Mouse (Mus musculus) hindbrain, embryonic 14.5 days (tissue): ENCODE measurements around the gene Cdkal1. TPM values are rescaled to one million over a fixed set of nuclear protein-coding genes. Genes with fewer than 3 reads are reported as not detected.

ENCODE experiments used
- ATAC-seq: fragments of 200-750 bp; cut with Nextera tagmentation; 2 replicates; pipeline ENCODE4 v1.8.0; 2017; ENCODE audit warnings: moderate number of reproducible peaks, mild to moderate bottlenecking, moderate TSS enrichment, moderate library complexity; ENCODE audit not compliant: low FRiP score
- DNase-seq: peaks from one replicate; pipeline ENCODE4 v3.0.0-alpha.2; 2015; ENCODE audit warnings: low spot score
- H3K27ac ChIP-seq: fragments of 300-500 bp; sonication (generic); 2 replicates; pipeline ENCODE4 v1.5.1; 2014; ENCODE audit warnings: mild to moderate bottlenecking, moderate library complexity
- H3K27me3 ChIP-seq: fragments of 300-500 bp; sonication (generic); 2 replicates; pipeline ENCODE4 v1.6.1; 2014; ENCODE audit warnings: mild to moderate bottlenecking, low read length, mixed read lengths; ENCODE audit not compliant: control insufficient read depth, insufficient read depth
- H3K36me3 ChIP-seq: fragments of 300-500 bp; sonication (generic); replicated peaks from 2 replicates; pipeline ENCODE4 v1.6.1; 2014; ENCODE audit not compliant: control insufficient read depth, insufficient read depth
- H3K4me1 ChIP-seq: fragments of 300-500 bp; sonication (generic); replicated peaks from 2 replicates; pipeline ENCODE4 v1.6.1; 2014; ENCODE audit warnings: antibody characterized with exemption, low read length, mixed read lengths; ENCODE audit not compliant: control insufficient read depth, insufficient read depth
- H3K4me2 ChIP-seq: fragments of 300-500 bp; sonication (generic); replicated peaks from 2 replicates; pipeline ENCODE4 v1.6.1; 2014; ENCODE audit warnings: mild to moderate bottlenecking, moderate library complexity
- H3K4me3 ChIP-seq: fragments of 300-500 bp; sonication (generic); replicated peaks from 2 replicates; pipeline ENCODE4 v1.5.1; 2014; ENCODE audit warnings: mild to moderate bottlenecking, low read length
- H3K9ac ChIP-seq: fragments of 300-500 bp; sonication (generic); 2 replicates; pipeline ENCODE4 v1.6.1; 2014
- H3K9me3 ChIP-seq: fragments of 300-500 bp; sonication (generic); 2 replicates; pipeline ENCODE4 v1.6.1; 2016; ENCODE audit warnings: low read length; ENCODE audit not compliant: control insufficient read depth
- WGBS: fragments of 180-500 bp; shearing (Covaris S2); extraction: QIAGEN DNeasy Blood & Tissue Kit; methylation state at CpG from one replicate; pipeline ENCODE4 v1.1.7; 2014; 5-methylcytosine and 5-hydroxymethylcytosine counted together
- polyA plus RNA-seq: library from polyadenylated mRNA; unstranded; fragments of >200 nt; fragmentation: Nextera tagmentation; extraction: Ambion mirVana; gene quantifications from 2 replicates; pipeline ENCODE4 v1.2.1, GENCODE M21; 2014

Gene Cdkal1
- polyA plus RNA-seq, 1 experiment from 2014 or later: 19.4 TPM

DNA sequence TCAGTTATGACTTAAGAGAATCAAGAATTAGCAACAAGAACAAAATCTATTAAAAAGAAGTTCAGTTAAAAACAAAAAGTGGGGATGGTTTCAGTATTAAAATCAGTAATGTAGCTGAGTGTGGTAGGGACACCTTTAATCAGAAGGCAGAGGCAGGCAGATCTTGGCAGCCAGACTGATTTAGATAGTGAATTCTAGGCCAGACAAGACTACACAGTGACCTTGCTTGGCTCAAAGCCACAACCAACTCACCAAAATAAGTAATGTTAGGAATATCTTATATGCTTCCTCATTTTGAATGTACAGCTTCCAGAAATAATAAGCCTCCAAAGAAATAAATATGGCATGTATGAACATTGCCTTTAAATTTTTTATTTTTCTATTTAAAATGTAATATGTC lies 301.7 kb downstream of the Cdkal1 start:
- Histone ChIP-seq H3K27me3 (no peaks in the 10 kb centered on the region), H3K36me3 (no peaks in the 10 kb centered on the region), H3K9me3 (no peaks in the 10 kb centered on the region), H3K4me2 (no peak overlapping the region), H3K4me1 (no peaks in the 10 kb centered on the region), H3K27ac (no peak overlapping the region), H3K4me3 (no peak overlapping the region), H3K9ac (no peak overlapping the region)
- DNase-seq (no peak), ATAC-seq (no peak)

DNA sequence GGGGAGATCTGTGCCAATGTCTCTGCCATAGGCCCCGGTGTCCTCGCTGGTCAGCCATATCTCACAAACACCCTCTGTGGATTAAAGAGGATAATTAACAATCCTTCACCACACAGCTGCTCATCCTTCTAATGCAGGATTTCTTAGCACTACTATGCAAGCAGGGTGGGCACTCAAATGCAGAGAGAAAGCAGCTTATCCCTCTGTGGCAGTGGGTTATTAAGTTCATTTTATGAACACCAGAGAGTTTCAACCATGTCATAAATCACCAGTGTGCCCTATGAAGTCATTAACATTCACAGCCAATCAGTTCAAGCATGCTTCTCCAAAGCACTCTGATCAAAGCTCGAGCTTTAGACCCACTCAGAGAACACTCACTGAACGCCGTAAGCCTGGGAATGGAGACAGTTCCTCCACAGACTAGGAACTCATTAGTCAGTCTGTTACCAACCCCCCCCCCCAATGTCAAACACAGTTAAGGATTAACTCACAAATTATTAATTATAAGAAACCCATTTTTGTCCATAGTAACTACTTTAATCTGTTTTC lies 303.1 kb downstream of the Cdkal1 start:
- Histone ChIP-seq H3K9me3 (no peaks in the 10 kb centered on the region), H3K9ac (no peak overlapping the region), H3K27me3 (no peaks in the 10 kb centered on the region), H3K4me2 (no peak overlapping the region), H3K4me3 (no peak overlapping the region), H3K36me3 (no peaks in the 10 kb centered on the region), H3K4me1 (no peaks in the 10 kb centered on the region), H3K27ac (no peak overlapping the region)
- 43% methylated on average over 5 of the region's 5 CpGs for WGBS
- DNase-seq: no peak
- peak; percentile 27; the same call in 1 of the 2 replicates for ATAC-seq

GRCm38 (mm10) chr13:29550886-29551285 lies 304.6 kb downstream of the Cdkal1 start:
- no peak overlapping the region for H3K9ac ChIP-seq

GRCm38 (mm10) chr13:29550203-29550602 lies 305.3 kb downstream of the Cdkal1 start:
- Histone ChIP-seq H3K4me1 (no peaks in the 10 kb centered on the region), H3K9ac (no peak overlapping the region), H3K27me3 (no peaks in the 10 kb centered on the region), H3K4me2 (no peak overlapping the region), H3K9me3 (no peaks in the 10 kb centered on the region), H3K36me3 (no peaks in the 10 kb centered on the region), H3K4me3 (no peak overlapping the region), H3K27ac (no peak overlapping the region)
- ATAC-seq (no peak), DNase-seq (no peak)
- 94% methylated on average over 6 of the region's 6 CpGs for WGBS

More at GRCm38 (mm10) chr13:29550886-29551285, 304.6 kb downstream of the Cdkal1 start:
- DNase-seq (no peak), ATAC-seq (no peak)
- no peak overlapping the region for H3K27ac ChIP-seq
- no peaks in the 10 kb centered on the region for H3K4me1 ChIP-seq
- no peaks in the 10 kb centered on the region for H3K9me3 ChIP-seq
- no peak overlapping the region for H3K4me2 ChIP-seq
- no peaks in the 10 kb centered on the region for H3K36me3 ChIP-seq
- WGBS: 81% methylated on average over 1 of the region's 1 CpGs
- H3K27me3 ChIP-seq: no peaks in the 10 kb centered on the region
- H3K4me3 ChIP-seq: no peak overlapping the region

DNA sequence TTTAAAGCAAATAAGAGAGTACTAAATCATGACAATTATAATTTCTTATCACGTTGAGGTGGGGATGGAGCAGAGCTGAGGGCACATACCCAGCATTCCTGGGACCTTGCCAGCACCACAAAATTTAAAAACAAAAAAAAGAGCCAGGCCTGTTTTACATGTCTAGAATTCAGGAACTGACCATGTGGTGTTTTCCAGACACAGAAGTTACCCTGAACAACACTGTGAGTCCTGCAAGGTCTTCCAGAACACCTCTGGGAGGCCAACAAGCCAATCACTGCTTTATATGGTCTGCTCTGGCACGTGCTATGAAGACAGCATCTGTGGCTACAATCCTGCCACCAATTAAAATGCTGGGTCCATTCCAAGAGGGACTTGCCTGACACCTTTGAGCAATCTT lies 305.7 kb downstream of the Cdkal1 start:
- WGBS: 63% methylated on average over 2 of the region's 2 CpGs
- no peak for ATAC-seq
- DNase-seq: no peak

GRCm38 (mm10) chr13:29537906-29538305 lies 317.6 kb downstream of the Cdkal1 start:
- H3K9ac ChIP-seq: no peak overlapping the region
- no peak overlapping the region for H3K27ac ChIP-seq
- H3K27me3 ChIP-seq: no peaks in the 10 kb centered on the region
- WGBS: 40% methylated on average over 1 of the region's 1 CpGs
- ATAC-seq: no peak
- peak; percentile 47 for DNase-seq
- H3K9me3 ChIP-seq: no peaks in the 10 kb centered on the region
- 0 out of 2 replicates have a peak, but pooled peaks cover 6% of the 10 kb centered on the region for H3K4me1 ChIP-seq
- H3K4me3 ChIP-seq: no peak overlapping the region
- H3K4me2 ChIP-seq: no peak overlapping the region
- H3K36me3 ChIP-seq: no peaks in the 10 kb centered on the region

More for the DNA sequence above, 305.7 kb downstream of the Cdkal1 start:
- Histone ChIP-seq H3K4me1 (no peaks in the 10 kb centered on the region), H3K27me3 (no peaks in the 10 kb centered on the region), H3K27ac (no peak overlapping the region), H3K9ac (no peak overlapping the region), H3K36me3 (no peaks in the 10 kb centered on the region), H3K4me2 (no peak overlapping the region), H3K4me3 (no peak overlapping the region), H3K9me3 (no peaks in the 10 kb centered on the region)

- no peak overlapping the region for H3K27ac ChIP-seq
- no peaks in the 10 kb centered on the region for H3K9me3 ChIP-seq
- no peak overlapping the region for H3K4me3 ChIP-seq
- no peak for DNase-seq
- H3K4me1 ChIP-seq: 0 out of 2 replicates have a peak, but pooled peaks cover 6% of the 10 kb centered on the region
- ATAC-seq: no peak
- no peaks in the 10 kb centered on the region for H3K36me3 ChIP-seq
- H3K27me3 ChIP-seq: no peaks in the 10 kb centered on the region
- H3K9ac ChIP-seq: no peak overlapping the region
- WGBS: 83% methylated on average over 5 of the region's 5 CpGs
- no peak overlapping the region for H3K4me2 ChIP-seq
Observed at GRCm38 (mm10) chr13:29533586-29533985, 321.9 kb downstream of the Cdkal1 start.

DNA sequence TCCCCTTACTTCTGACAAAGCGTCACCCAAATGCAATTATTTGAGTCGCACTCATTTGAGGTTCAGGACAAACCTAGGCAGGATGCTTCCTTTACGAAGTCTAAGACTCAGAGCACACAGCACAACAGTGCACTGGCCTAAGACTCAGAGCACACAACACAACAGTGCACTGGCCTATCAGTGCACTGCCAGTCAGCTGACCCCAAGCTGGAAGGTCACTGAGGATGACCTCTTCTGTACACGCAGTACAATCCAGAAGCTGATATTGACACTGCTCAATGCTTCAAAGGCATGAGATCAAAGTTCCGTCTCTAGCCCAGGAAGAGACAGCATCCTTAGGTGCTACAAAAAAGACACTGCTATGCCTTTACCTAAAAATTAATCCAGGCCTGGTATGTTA lies 327.1 kb downstream of the Cdkal1 start:
- no peak overlapping the region for H3K4me3 ChIP-seq
- no peaks in the 10 kb centered on the region for H3K4me1 ChIP-seq
- no peak overlapping the region for H3K9ac ChIP-seq
- no peaks in the 10 kb centered on the region for H3K9me3 ChIP-seq
- H3K27ac ChIP-seq: no peak overlapping the region
- H3K4me2 ChIP-seq: no peak overlapping the region
- H3K36me3 ChIP-seq: no peaks in the 10 kb centered on the region
- no peaks in the 10 kb centered on the region for H3K27me3 ChIP-seq
- DNase-seq (no peak), ATAC-seq (no peak)
- WGBS: 91% methylated on average over 5 of the region's 5 CpGs

- Histone ChIP-seq H3K27ac (no peak overlapping the region), H3K4me1 (no peaks in the 10 kb centered on the region), H3K4me3 (no peak overlapping the region), H3K27me3 (no peaks in the 10 kb centered on the region), H3K36me3 (no peaks in the 10 kb centered on the region), H3K9ac (no peak overlapping the region), H3K4me2 (no peak overlapping the region), H3K9me3 (no peaks in the 10 kb centered on the region)
- ATAC-seq (no peak), DNase-seq (no peak)
- WGBS: 78% methylated on average over 4 of the region's 4 CpGs
Observed at GRCm38 (mm10) chr13:29521321-29521720, 334.2 kb downstream of the Cdkal1 start.

GRCm38 (mm10) chr13:29514071-29514470 lies 341.4 kb downstream of the Cdkal1 start:
- Histone ChIP-seq H3K4me1 (no peaks in the 10 kb centered on the region), H3K27ac (no peak overlapping the region), H3K4me2 (no peak overlapping the region), H3K9ac (no peak overlapping the region), H3K36me3 (no peaks in the 10 kb centered on the region), H3K27me3 (no peaks in the 10 kb centered on the region), H3K4me3 (no peak overlapping the region), H3K9me3 (no peaks in the 10 kb centered on the region)
- WGBS: 88% methylated on average over 1 of the region's 1 CpGs
- ATAC-seq (no peak), DNase-seq (peak; percentile 24)
